Mouse (Mus musculus) E14TG2a.4 (cell line): Measurements from ENCODE around the gene Ngfr.

Experiments
- CTCF ChIP-seq: conservative IDR thresholded peaks from 2 replicates; pipeline ENCODE4 v1.5.1; 2014; ENCODE audit warnings: low read length
- POU5F1 ChIP-seq: IDR thresholded peaks from 2 replicates; pipeline ENCODE4 v1.6.1; 2014; ENCODE audit warnings: low read length, borderline replicate concordance

DNA sequence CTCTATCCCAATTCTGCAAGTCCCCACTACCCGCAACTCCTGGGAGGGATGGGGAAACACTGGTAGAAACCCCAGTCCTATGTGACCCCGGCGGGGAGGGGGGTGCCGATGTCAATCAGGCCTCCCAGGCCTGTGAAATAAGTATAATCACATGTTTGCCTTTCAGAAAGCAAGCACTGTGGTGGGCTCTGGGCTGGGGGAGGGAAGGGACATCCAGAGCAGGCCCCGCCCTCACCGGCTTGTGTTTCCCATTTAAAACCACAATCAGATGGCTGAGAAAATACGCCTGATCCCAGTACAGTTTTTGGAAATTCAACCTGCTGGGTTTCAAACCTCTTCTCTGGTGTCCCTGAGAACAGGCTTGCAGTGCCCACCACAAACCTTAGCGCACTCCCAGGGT is 27.2 kb upstream of the Ngfr start:
- TF ChIP-seq CTCF, result no peak
- no peak for TF ChIP-seq POU5F1
